Mouse (Mus musculus): Measurements from ENCODE around the gene Sec11a. TPM values are rescaled to one million over a fixed set of nuclear protein-coding genes. Genes with fewer than 3 reads are reported as not detected.

The Sec11a gene
- polyA plus RNA-seq, 1 experiment: 47.9 TPM

DNA sequence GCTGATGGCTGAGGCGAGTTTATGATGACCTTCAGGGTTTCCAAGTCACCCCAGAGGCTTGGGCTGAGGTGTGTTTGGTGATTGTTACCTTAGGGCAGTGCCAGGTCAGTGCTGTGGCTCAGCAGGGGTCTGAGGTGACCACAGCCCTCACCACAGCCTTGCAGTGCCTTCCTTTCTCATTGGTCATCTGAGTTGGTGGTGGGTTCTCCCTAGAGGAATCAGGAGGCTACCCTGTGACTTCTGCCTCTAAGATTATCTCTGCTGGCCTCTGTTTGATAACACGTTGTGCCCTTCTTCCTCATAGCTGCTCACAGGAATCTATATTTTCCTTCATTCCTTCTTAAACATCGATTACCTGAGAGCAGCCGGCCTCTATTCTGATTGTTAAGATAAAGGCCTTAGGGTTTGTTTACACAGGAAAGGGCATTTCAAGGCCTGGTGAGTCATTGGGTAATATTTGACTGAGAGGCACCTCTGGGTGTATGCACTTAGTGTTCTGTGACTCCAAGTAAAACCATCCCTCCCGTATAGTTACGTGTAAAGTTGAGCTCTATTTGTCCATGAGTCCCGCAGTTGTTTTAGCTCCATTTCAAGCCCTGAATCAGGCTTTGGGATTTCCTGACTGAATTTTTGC lies 80.9 kb downstream of the Sec11a start:
- 65% methylated on average over 7 of the region's 7 CpGs for WGBS
- Histone ChIP-seq H3K4me1 (ENCODE audit: control insufficient read depth, insufficient read depth, low read length) (peaks cover 5% of the 10 kb centered on the region; the same call in 1 of the 2 replicates), H3K4me3 (replicated peaks; ENCODE audit: control insufficient read depth, low read depth, low read length) (no peak overlapping the region), H3K27ac (ENCODE audit: control insufficient read depth, insufficient read depth, low read depth, low read length, poor library complexity) (no peak overlapping the region)
- TF ChIP-seq POLR2A (IDR thresholded peaks at IDR 0.05; ENCODE audit: borderline replicate concordance, control insufficient read depth, low read depth, low read length): no peak
- TF ChIP-seq CTCF (IDR thresholded peaks at IDR 0.05; ENCODE audit: control insufficient read depth, insufficient read depth, low read length): no peak

DNA sequence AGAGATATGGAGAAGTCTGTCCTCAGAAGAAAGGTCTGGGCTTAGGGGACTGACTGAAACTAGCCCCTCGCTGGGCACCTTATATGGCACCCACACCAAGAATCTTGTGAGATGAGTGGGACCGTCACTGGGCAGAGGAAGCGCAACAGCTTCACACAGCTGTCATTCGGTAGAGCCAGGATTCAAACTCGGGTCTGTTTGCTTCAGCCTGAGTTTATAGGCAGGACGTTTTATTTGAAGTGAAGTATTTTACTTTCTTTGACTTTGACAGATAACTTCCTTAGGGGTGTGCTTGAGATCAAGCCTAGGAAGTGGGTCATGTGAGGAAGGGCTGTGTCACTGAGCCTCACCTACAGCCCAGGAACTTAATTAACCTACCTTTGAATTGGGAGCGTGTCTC lies 82.1 kb downstream of the Sec11a start:
- no peak overlapping the region for H3K4me3 ChIP-seq (replicated peaks; ENCODE audit: control insufficient read depth, low read depth, low read length)
- WGBS: 36% methylated on average over 7 of the region's 7 CpGs
- peaks cover 5% of the 10 kb centered on the region; the same call in 1 of the 2 replicates for H3K4me1 ChIP-seq (ENCODE audit: control insufficient read depth, insufficient read depth, low read length)
- TF ChIP-seq POLR2A (IDR thresholded peaks at IDR 0.05; ENCODE audit: borderline replicate concordance, control insufficient read depth, low read depth, low read length): no peak
- TF ChIP-seq CTCF (IDR thresholded peaks at IDR 0.05; ENCODE audit: control insufficient read depth, insufficient read depth, low read length): no peak
- H3K27ac ChIP-seq (ENCODE audit: control insufficient read depth, insufficient read depth, low read depth, low read length, poor library complexity): peak overlapping the region; percentile 69

DNA sequence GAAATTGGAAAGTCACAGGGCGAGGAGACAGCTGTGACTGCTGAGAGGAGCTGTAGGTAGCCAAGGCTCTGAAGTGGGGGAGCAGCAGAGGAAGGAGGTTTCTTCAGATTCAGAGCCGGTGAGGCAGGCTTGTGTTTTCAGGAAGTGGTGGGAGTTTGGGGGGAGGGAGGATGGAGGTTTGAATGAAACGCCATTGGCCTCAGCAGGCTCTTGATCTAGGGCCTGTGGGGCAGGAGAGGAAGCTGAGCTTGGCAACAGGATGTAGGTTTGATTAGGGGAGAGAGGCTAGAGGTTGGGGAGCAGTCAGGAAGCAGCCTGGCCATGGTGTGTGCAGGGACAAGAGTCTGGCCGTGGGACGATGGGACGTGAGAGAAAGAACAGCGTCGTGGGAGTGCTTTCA lies 82.7 kb downstream of the Sec11a start:
- Histone ChIP-seq H3K4me1 (ENCODE audit: control insufficient read depth, insufficient read depth, low read length) (peaks cover 5% of the 10 kb centered on the region; the same call in 1 of the 2 replicates), H3K4me3 (replicated peaks; ENCODE audit: control insufficient read depth, low read depth, low read length) (peak overlapping the region; percentile 1), H3K27ac (ENCODE audit: control insufficient read depth, insufficient read depth, low read depth, low read length, poor library complexity) (peak overlapping the region; percentile 69)
- 6% methylated on average over 8 of the region's 8 CpGs for WGBS
- TF ChIP-seq CTCF (IDR thresholded peaks at IDR 0.05; ENCODE audit: control insufficient read depth, insufficient read depth, low read length) (no peak), POLR2A (IDR thresholded peaks at IDR 0.05; ENCODE audit: borderline replicate concordance, control insufficient read depth, low read depth, low read length) (peak; percentile 44; the same call in 1 of the 2 replicates)

DNA sequence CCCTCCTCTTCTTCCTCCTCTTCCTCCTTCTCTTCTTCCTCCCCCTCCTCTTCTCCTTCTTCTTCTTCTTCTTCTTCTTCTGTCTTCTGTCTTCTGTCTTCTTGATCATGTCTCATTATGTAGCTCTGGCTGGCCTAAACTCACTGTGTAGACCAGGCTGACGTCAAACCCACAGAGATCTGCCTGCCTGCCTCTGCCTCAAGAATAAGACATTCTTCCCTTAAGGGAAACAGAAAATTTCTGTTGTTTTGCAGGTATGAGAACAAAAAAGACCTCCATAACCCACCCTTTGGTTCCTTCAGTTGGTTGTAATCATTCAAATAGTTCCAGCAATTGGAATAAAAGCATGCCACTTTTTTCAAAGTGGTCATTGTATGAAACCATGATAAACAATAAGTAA lies 83.4 kb downstream of the Sec11a start:
- H3K27ac ChIP-seq (ENCODE audit: control insufficient read depth, insufficient read depth, low read depth, low read length, poor library complexity): no peak overlapping the region
- peaks cover 5% of the 10 kb centered on the region; the same call in 1 of the 2 replicates for H3K4me1 ChIP-seq (ENCODE audit: control insufficient read depth, insufficient read depth, low read length)
- H3K4me3 ChIP-seq (replicated peaks; ENCODE audit: control insufficient read depth, low read depth, low read length): no peak overlapping the region
- WGBS: 15% methylated on average over 1 of the region's 1 CpGs
- TF ChIP-seq POLR2A (IDR thresholded peaks at IDR 0.05; ENCODE audit: borderline replicate concordance, control insufficient read depth, low read depth, low read length) (no peak), CTCF (IDR thresholded peaks at IDR 0.05; ENCODE audit: control insufficient read depth, insufficient read depth, low read length) (no peak)

DNA sequence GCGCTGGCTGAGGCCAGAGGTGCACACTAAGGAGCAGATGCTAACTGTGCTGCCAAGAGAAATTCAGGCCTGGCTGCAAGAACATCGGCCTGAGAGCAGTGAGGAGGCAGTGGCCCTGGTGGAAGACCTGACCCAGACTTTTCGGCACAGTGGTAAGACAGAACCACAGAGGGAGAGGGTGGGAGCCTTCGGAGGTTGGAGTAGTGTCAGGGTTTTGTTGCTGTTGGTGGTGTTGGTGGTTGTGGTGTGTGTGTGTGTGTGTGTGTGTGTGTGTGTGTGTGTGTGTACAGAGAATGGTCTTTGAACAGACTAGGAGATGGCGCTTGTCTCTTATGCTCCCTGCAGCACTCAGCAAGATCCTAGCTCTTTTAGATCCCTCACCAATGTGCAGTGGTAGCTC lies 84.1 kb downstream of the Sec11a start:
- H3K4me3 ChIP-seq (replicated peaks; ENCODE audit: control insufficient read depth, low read depth, low read length): no peak overlapping the region
- peaks cover 5% of the 10 kb centered on the region; the same call in 1 of the 2 replicates for H3K4me1 ChIP-seq (ENCODE audit: control insufficient read depth, insufficient read depth, low read length)
- WGBS: 64% methylated on average over 5 of the region's 5 CpGs
- H3K27ac ChIP-seq (ENCODE audit: control insufficient read depth, insufficient read depth, low read depth, low read length, poor library complexity): no peak overlapping the region; the same call in 1 of the 2 replicates
- TF ChIP-seq POLR2A (IDR thresholded peaks at IDR 0.05; ENCODE audit: borderline replicate concordance, control insufficient read depth, low read depth, low read length) (no peak), CTCF (IDR thresholded peaks at IDR 0.05; ENCODE audit: control insufficient read depth, insufficient read depth, low read length) (no peak)

DNA sequence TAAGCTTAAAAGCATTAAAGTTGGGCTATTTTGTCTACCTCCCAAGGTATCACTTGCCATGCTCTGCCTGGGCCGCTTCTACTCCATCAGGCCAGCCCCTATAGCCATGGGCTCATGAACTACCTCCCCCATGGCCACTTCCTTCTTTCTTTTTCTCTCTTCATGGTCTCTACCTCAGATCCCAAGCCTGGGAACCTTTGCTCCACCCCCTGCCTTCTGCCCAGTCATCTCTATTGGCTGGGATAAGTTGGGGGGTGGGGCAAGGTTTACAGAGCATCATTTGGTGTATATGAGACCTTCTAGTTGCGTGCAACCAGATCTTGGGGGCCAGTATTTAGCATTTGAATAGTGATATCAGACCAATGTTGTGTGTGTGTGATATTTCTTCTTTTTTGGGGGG lies 85.1 kb downstream of the Sec11a start:
- H3K4me3 ChIP-seq (replicated peaks; ENCODE audit: control insufficient read depth, low read depth, low read length): no peak overlapping the region
- H3K27ac ChIP-seq (ENCODE audit: control insufficient read depth, insufficient read depth, low read depth, low read length, poor library complexity): no peak overlapping the region
- no peak for TF ChIP-seq POLR2A (IDR thresholded peaks at IDR 0.05; ENCODE audit: borderline replicate concordance, control insufficient read depth, low read depth, low read length)
- no peak for TF ChIP-seq CTCF (IDR thresholded peaks at IDR 0.05; ENCODE audit: control insufficient read depth, insufficient read depth, low read length)
- 41% methylated on average over 2 of the region's 2 CpGs for WGBS
- peaks cover 5% of the 10 kb centered on the region; the same call in 1 of the 2 replicates for H3K4me1 ChIP-seq (ENCODE audit: control insufficient read depth, insufficient read depth, low read length)

DNA sequence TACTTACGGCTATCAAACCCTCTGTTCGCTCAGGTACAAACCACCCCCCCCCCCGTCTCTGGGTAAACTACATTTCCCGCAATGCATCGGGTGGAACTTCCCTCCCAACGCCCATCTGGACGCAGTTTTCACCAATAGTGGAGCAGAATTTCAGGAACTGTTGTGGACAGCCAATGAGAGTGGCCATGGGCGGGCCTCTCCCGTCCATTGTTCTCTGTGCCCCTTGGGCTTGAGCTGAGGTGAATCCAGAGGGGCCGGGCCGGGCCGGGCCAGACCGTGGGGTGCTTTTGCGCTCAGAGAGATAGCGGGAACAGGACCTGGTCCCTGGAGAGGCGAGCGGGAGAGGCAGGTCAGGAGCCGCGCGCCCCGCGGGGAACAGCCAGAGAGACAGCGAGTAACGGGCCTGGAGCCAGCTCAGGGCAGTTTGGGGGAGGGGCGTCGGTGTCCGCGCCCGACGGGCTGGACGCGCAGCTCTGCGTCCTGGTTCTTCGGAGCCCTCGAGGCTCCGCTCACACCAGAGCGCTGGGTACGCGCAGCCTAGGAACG lies 86.8 kb downstream of the Sec11a start, which contains the start of gene Zscan2:
Gene Zscan2, plus strand, starts transcription at position 192 of the 546 bp plus-strand sequence.
- Histone ChIP-seq H3K4me1 (ENCODE audit: control insufficient read depth, insufficient read depth, low read length) (peaks cover 5% of the 10 kb centered on the region; the same call in 1 of the 2 replicates), H3K27ac (ENCODE audit: control insufficient read depth, insufficient read depth, low read depth, low read length, poor library complexity) (peak within 1 kb of the TSS; percentile 57), H3K4me3 (replicated peaks; ENCODE audit: control insufficient read depth, low read depth, low read length) (peak within 1 kb of the TSS; percentile 89)
- WGBS: under 1% methylated on average over 40 of the region's 40 CpGs
- TF ChIP-seq POLR2A (IDR thresholded peaks at IDR 0.05; ENCODE audit: borderline replicate concordance, control insufficient read depth, low read depth, low read length) (peak; percentile 41; the same call in 1 of the 2 replicates), CTCF (IDR thresholded peaks at IDR 0.05; ENCODE audit: control insufficient read depth, insufficient read depth, low read length) (no peak)

DNA sequence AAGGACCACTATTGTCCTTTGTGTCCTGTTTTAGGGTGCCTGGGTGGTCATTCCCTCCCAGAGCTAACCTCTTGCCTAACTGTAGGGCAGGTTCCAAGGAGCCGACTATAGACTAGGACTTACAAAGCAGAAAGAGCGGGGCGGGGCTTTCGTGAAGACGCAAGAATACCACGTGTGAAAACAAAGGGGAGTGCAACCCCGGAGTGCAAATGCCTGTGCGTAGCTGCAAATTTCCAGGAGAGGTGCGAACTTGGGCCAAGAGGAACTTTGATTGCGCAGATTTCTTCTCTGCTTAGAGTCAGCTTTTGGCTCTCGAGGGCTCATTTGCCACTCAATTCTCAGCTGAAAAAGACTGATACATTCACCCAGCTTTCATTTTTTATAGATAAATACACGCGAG lies 87.4 kb downstream of the Sec11a start:
- Histone ChIP-seq H3K4me1 (ENCODE audit: control insufficient read depth, insufficient read depth, low read length) (peaks cover 4% of the 10 kb centered on the region; the same call in 1 of the 2 replicates), H3K4me3 (replicated peaks; ENCODE audit: control insufficient read depth, low read depth, low read length) (peak overlapping the region; percentile 66), H3K27ac (ENCODE audit: control insufficient read depth, insufficient read depth, low read depth, low read length, poor library complexity) (no peak overlapping the region)
- WGBS: under 1% methylated on average over 13 of the region's 13 CpGs
- TF ChIP-seq CTCF (IDR thresholded peaks at IDR 0.05; ENCODE audit: control insufficient read depth, insufficient read depth, low read length) (no peak), POLR2A (IDR thresholded peaks at IDR 0.05; ENCODE audit: borderline replicate concordance, control insufficient read depth, low read depth, low read length) (no peak)
